Mouse (Mus musculus) bone marrow, adult 2 months (tissue): ENCODE results near the gene Gfra1.

Source experiments
- CTCF ChIP-seq: fragments of 200-500 bp; IDR thresholded peaks from 2 replicates; pipeline ENCODE4 v1.5.1; 2011; ENCODE audit warnings: low read length, control low read depth; ENCODE audit not compliant: control insufficient read depth, insufficient read depth
- POLR2A ChIP-seq: fragments of 200-500 bp; IDR thresholded peaks from 2 replicates; pipeline ENCODE4 v1.6.1; 2011; ENCODE audit warnings: low read depth, mild to moderate bottlenecking, control low read depth, low read length, borderline replicate concordance; ENCODE audit not compliant: control insufficient read depth

DNA sequence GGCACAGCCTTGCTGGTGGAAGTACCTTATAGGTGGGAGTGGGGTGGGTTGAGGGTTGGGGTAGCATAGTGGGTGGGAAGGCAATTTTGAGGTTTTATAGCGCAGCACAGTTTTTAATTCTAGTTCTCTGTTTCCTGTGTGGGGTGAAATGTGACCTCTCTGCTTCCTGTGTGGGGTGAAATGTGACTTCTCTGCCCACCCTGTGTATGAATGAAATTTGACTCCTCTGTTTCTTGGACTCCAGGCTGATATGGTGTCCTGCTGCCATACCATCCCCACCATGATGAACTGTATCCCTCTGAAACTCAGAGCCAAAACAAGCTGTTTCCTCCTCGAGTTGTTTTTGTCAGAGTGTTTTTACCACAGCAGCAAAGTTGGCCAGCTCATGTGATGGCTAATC lies 264.8 kb downstream of the Gfra1 start:
- TF ChIP-seq POLR2A (no peak), CTCF (no peak)
